Mouse (Mus musculus) stomach, postnatal 0 days (tissue): ENCODE data around the gene Ralgapa2. TPM values are rescaled to one million over a fixed set of nuclear protein-coding genes. Genes with fewer than 3 reads are reported as not detected.
A peak's percentile ranks its signal among the peaks of the same experiment; 100 is the strongest.

ENCODE experiments used
- ATAC-seq: fragments of 200-750 bp; cut with Nextera tagmentation; 2 replicates; pipeline ENCODE4 v1.8.0; 2017; ENCODE audit not compliant: low FRiP score, low TSS enrichment
- DNase-seq: peaks from one replicate; pipeline ENCODE4 v3.0.0-alpha.2; 2016; ENCODE audit warnings: low spot score
- H3K27ac ChIP-seq: fragments of 300-500 bp; sonication (generic); replicated peaks from 2 replicates; pipeline ENCODE4 v1.5.1; 2014; ENCODE audit warnings: mild to moderate bottlenecking, control low read depth
- H3K27me3 ChIP-seq: fragments of 300-500 bp; sonication (generic); 2 replicates; pipeline ENCODE4 v1.6.1; 2014; ENCODE audit warnings: low read length; ENCODE audit not compliant: control insufficient read depth, insufficient read depth
- H3K36me3 ChIP-seq: fragments of 300-500 bp; sonication (generic); 2 replicates; pipeline ENCODE4 v1.6.1; 2014; ENCODE audit warnings: low read length, mixed read lengths; ENCODE audit not compliant: control insufficient read depth, insufficient read depth
- H3K4me1 ChIP-seq: fragments of 300-500 bp; sonication (generic); replicated peaks from 2 replicates; pipeline ENCODE4 v1.6.1; 2014; ENCODE audit warnings: antibody characterized with exemption; ENCODE audit not compliant: control insufficient read depth, insufficient read depth
- H3K4me2 ChIP-seq: fragments of 300-500 bp; sonication (generic); replicated peaks from 2 replicates; pipeline ENCODE4 v1.6.1; 2014; ENCODE audit warnings: low read depth, mild to moderate bottlenecking, control low read depth, moderate library complexity
- H3K4me3 ChIP-seq: fragments of 300-500 bp; sonication (generic); 2 replicates; pipeline ENCODE4 v1.5.1; 2014; ENCODE audit warnings: low read depth, low read length, control low read depth
- H3K9ac ChIP-seq: fragments of 300-500 bp; sonication (generic); 2 replicates; pipeline ENCODE4 v1.6.1; 2014; ENCODE audit warnings: mild to moderate bottlenecking, low read length, control low read depth, mixed read lengths
- H3K9me3 ChIP-seq: fragments of 300-500 bp; sonication (generic); 2 replicates; pipeline ENCODE4 v1.6.1; 2016; ENCODE audit warnings: low read length; ENCODE audit not compliant: control insufficient read depth
- CTCF ChIP-seq: IDR thresholded peaks from 2 replicates; pipeline ENCODE4 v1.5.1; 2016; ENCODE audit warnings: antibody characterized with exemption, low read depth, mild to moderate bottlenecking, moderate library complexity
- EP300 ChIP-seq: optimal IDR thresholded peaks from 2 replicates; pipeline ENCODE3; 2016; ENCODE audit warnings: antibody characterized with exemption
- WGBS: fragments of 180-500 bp; shearing (Covaris S2); extraction: QIAGEN DNeasy Blood & Tissue Kit; methylation state at CpG from one replicate; pipeline ENCODE4 v1.1.7; 2014; 5-methylcytosine and 5-hydroxymethylcytosine counted together
- polyA plus RNA-seq: library from polyadenylated mRNA; unstranded; fragments of >200 nt; fragmentation: Nextera tagmentation; extraction: Ambion mirVana; gene quantifications from 2 replicates; pipeline ENCODE4 v1.2.1, GENCODE M21; 2015

Gene Ralgapa2
- polyA plus RNA-seq, 1 experiment from 2014 or later: 3.1 TPM

- Histone ChIP-seq H3K4me2 (no peak overlapping the region), H3K9ac (no peak overlapping the region), H3K36me3 (no peaks in the 10 kb centered on the region), H3K4me3 (no peak overlapping the region), H3K4me1 (no peaks in the 10 kb centered on the region), H3K27ac (no peak overlapping the region), H3K27me3 (peaks cover 11% of the 10 kb centered on the region), H3K9me3 (no peaks in the 10 kb centered on the region)
- TF ChIP-seq CTCF (no peak), EP300 (no peak)
- ATAC-seq (no peak), DNase-seq (no peak)
- 68% methylated on average over 2 of the region's 2 CpGs for whole genome bisulfite sequencing
These were observed 283.7 kb downstream of the Ralgapa2 start for GRCm38 (mm10) chr2:146228435-146228834.

DNA sequence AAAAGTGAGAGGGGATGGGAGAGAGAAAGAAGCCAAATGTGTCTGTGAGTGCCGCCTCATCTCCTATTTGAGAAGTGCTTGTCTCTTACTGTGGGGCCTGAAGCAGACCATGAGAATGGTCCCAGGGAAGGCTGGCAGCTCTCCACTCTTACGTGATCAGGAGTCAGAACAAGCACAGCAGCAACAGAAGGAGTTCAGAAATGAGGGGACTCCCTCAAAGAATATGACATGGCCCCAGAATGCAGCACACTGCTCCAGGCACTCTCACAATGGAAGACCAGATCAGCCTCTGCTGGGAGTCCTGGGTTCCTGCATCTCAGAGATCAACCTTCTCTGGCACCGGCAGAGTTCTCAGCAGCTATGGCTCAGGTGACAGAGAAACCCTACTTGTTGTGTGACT, 284.5 kb downstream of the Ralgapa2 start:
- no peak overlapping the region for H3K27ac ChIP-seq
- H3K36me3 ChIP-seq: no peaks in the 10 kb centered on the region
- WGBS: 69% methylated on average over 3 of the region's 3 CpGs
- DNase-seq (no peak), ATAC-seq (no peak)
- H3K9ac ChIP-seq: no peak overlapping the region
- peaks cover 3% of the 10 kb centered on the region; the same call in 1 of the 2 replicates for H3K4me1 ChIP-seq
- no peak for TF ChIP-seq EP300
- no peak for TF ChIP-seq CTCF
- H3K27me3 ChIP-seq: peaks cover 19% of the 10 kb centered on the region
- no peak overlapping the region for H3K4me2 ChIP-seq
- no peak overlapping the region for H3K4me3 ChIP-seq
- H3K9me3 ChIP-seq: no peaks in the 10 kb centered on the region

DNA sequence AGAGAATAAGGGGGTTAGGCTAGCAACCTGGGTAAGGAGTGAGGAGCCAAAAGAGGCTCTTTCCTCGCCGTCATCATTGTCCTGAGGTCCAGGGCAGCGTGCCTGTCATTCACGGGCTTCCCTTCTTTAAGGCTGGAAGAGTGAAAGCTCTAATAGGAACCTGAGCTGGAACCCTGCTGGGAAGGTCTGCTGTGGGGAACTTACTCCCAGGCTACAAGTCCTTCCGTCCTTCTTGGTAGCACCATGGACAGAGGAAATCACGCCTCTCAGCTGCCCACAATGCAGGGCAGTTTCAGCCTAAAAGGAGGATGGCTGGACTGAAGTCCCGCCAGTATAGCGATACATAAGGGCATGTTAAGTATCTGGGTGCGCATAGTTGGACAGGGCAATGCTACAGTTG, 285.7 kb downstream of the Ralgapa2 start:
- Histone ChIP-seq H3K36me3 (no peaks in the 10 kb centered on the region), H3K27me3 (peaks cover 21% of the 10 kb centered on the region)
- TF ChIP-seq EP300 (no peak), CTCF (no peak)

GRCm38 (mm10) chr2:146225818-146226217, 286.3 kb downstream of the Ralgapa2 start:
- Histone ChIP-seq H3K9ac (no peak overlapping the region), H3K36me3 (no peaks in the 10 kb centered on the region), H3K27ac (no peak overlapping the region), H3K4me1 (peaks cover 9% of the 10 kb centered on the region), H3K27me3 (peaks cover 21% of the 10 kb centered on the region), H3K4me2 (no peak overlapping the region), H3K4me3 (no peak overlapping the region), H3K9me3 (no peaks in the 10 kb centered on the region)
- ATAC-seq (no peak), DNase-seq (no peak)
- 15% methylated on average over 6 of the region's 6 CpGs for WGBS
- no peak for TF ChIP-seq EP300
- no peak for TF ChIP-seq CTCF

More for the DNA sequence above, 285.7 kb downstream of the Ralgapa2 start:
- Histone ChIP-seq H3K4me2 (no peak overlapping the region), H3K9me3 (no peaks in the 10 kb centered on the region), H3K27ac (no peak overlapping the region), H3K9ac (no peak overlapping the region), H3K4me1 (peaks cover 5% of the 10 kb centered on the region), H3K4me3 (no peak overlapping the region)
- peak; percentile 64 for DNase-seq
- ATAC-seq: no peak
- WGBS: 6% methylated on average over 9 of the region's 9 CpGs

DNA sequence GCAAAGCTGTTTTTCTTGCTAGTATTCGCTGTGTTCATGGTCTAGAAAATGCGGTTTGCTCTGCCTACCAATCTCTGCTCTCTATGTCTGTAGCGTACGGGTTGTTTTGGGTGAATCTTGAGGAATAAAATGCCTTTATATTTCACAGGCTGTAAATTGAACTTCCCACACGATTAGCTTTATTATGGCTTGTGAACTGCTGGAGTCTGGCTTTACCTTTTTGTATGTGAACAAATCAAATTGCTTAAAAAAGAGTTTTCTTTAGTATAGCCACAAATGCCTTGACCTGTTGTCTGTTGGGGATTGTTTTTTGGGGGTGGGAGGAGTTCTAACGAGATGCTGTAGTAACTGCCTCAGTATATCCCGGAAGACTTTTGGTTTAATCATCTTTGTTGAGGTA, 288.0 kb downstream of the Ralgapa2 start:
- DNase-seq (no peak), ATAC-seq (no peak)
- H3K4me1 ChIP-seq: peaks cover 9% of the 10 kb centered on the region
- H3K9ac ChIP-seq: no peak overlapping the region
- no peak overlapping the region for H3K4me2 ChIP-seq
- no peaks in the 10 kb centered on the region for H3K9me3 ChIP-seq
- H3K4me3 ChIP-seq: no peak overlapping the region
- H3K27me3 ChIP-seq: peaks cover 22% of the 10 kb centered on the region
- no peaks in the 10 kb centered on the region for H3K36me3 ChIP-seq
- WGBS: 16% methylated on average over 7 of the region's 7 CpGs
- no peak for TF ChIP-seq CTCF
- no peak for TF ChIP-seq EP300
- no peak overlapping the region for H3K27ac ChIP-seq

GRCm38 (mm10) chr2:146223176-146223905, 288.8 kb downstream of the Ralgapa2 start:
- peak; percentile 20; the same call in 1 of the 2 replicates for TF ChIP-seq CTCF
- TF ChIP-seq EP300: no peak
- no peaks in the 10 kb centered on the region for H3K9me3 ChIP-seq
- H3K4me1 ChIP-seq: peaks cover 9% of the 10 kb centered on the region
- peak overlapping the region; percentile 45 for H3K4me3 ChIP-seq
- 2% methylated on average over 68 of the region's 75 CpGs for WGBS
- no peak overlapping the region for H3K9ac ChIP-seq
- peaks cover 26% of the 10 kb centered on the region for H3K27me3 ChIP-seq
- DNase-seq: peak; percentile 41
- no peak overlapping the region for H3K27ac ChIP-seq
- peak overlapping the region; percentile 82 for H3K4me2 ChIP-seq
- ATAC-seq: peak; percentile 53
- H3K36me3 ChIP-seq: no peaks in the 10 kb centered on the region
